Mouse (Mus musculus): ENCODE data around the gene Gstt2. TPM values are rescaled to one million over a fixed set of nuclear protein-coding genes. Genes with fewer than 3 reads are reported as not detected.

Gene Gstt2
- polyA plus RNA-seq, 1 experiment from 2014 or later: 51.9 TPM

- Histone ChIP-seq H3K27me3 (ENCODE audit: control insufficient read depth, insufficient read depth, low read depth, low read length) (no peaks in the 10 kb centered on the region), H3K9me3 (ENCODE audit: control insufficient read depth, low read length) (no peaks in the 10 kb centered on the region), H3K4me2 (ENCODE audit: low read depth, low read length) (no peak overlapping the region), H3K36me3 (ENCODE audit: control insufficient read depth, insufficient read depth, low read length) (peaks cover 6% of the 10 kb centered on the region), H3K4me3 (ENCODE audit: low read length) (no peak overlapping the region), H3K4me1 (replicated peaks; ENCODE audit: control insufficient read depth, insufficient read depth, low read length) (peaks cover 21% of the 10 kb centered on the region), H3K27ac (ENCODE audit: low read length) (no peak overlapping the region), H3K9ac (ENCODE audit: low read length) (no peak overlapping the region)
- ATAC-seq (ENCODE audit: low read depth): no peak
- WGBS: 75% methylated on average over 3 of the region's 3 CpGs
Observed at GRCm38 (mm10) chr10:75856976-75857375, 19.8 kb upstream of the Gstt2 start.

GRCm38 (mm10) chr10:75856155-75856907 lies 19.1 kb upstream of the Gstt2 start:
- 69% methylated on average over 11 of the region's 11 CpGs for WGBS
- Histone ChIP-seq H3K27me3 (ENCODE audit: control insufficient read depth, insufficient read depth, low read depth, low read length) (no peaks in the 10 kb centered on the region), H3K4me3 (ENCODE audit: low read length) (no peak overlapping the region), H3K9ac (ENCODE audit: low read length) (no peak overlapping the region), H3K36me3 (ENCODE audit: control insufficient read depth, insufficient read depth, low read length) (peaks cover 6% of the 10 kb centered on the region), H3K9me3 (ENCODE audit: control insufficient read depth, low read length) (no peaks in the 10 kb centered on the region), H3K27ac (ENCODE audit: low read length) (no peak overlapping the region), H3K4me1 (replicated peaks; ENCODE audit: control insufficient read depth, insufficient read depth, low read length) (peaks cover 21% of the 10 kb centered on the region), H3K4me2 (ENCODE audit: low read depth, low read length) (no peak overlapping the region)
- no peak for ATAC-seq (ENCODE audit: low read depth)

- Histone ChIP-seq H3K4me3 (ENCODE audit: low read length) (no peak overlapping the region), H3K9ac (ENCODE audit: low read length) (no peak overlapping the region), H3K9me3 (ENCODE audit: control insufficient read depth, low read length) (no peaks in the 10 kb centered on the region), H3K27ac (ENCODE audit: low read length) (no peak overlapping the region), H3K4me1 (replicated peaks; ENCODE audit: control insufficient read depth, insufficient read depth, low read length) (peaks cover 15% of the 10 kb centered on the region), H3K4me2 (ENCODE audit: low read depth, low read length) (no peak overlapping the region), H3K36me3 (ENCODE audit: control insufficient read depth, insufficient read depth, low read length) (peaks cover 6% of the 10 kb centered on the region), H3K27me3 (ENCODE audit: control insufficient read depth, insufficient read depth, low read depth, low read length) (no peaks in the 10 kb centered on the region)
- WGBS: 83% methylated on average over 15 of the region's 15 CpGs
- no peak for ATAC-seq (ENCODE audit: low read depth)
Observed at GRCm38 (mm10) chr10:75855416-75855981, 18.3 kb upstream of the Gstt2 start.

DNA sequence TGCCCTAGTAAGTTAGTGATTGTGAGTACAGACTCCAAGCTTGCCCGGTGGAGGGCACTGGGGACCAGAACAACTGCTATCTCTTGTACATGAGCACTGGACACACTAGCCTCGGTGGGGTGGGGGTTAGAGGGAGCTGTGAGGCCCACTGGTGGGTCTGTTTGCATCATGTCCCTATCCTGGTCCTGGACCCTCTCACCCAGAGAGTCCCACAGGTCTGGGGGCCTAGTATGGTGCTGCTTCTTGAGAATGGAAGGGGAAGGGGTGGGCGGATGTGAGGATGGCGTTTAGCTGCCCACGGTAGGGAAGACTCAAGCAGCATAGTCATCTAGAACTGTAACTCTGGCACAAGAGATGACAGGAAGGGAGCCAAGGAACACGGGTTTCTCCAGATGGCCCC lies 17.6 kb upstream of the Gstt2 start:
- no peak overlapping the region for H3K4me2 ChIP-seq (ENCODE audit: low read depth, low read length)
- no peak overlapping the region for H3K4me3 ChIP-seq (ENCODE audit: low read length)
- ATAC-seq (ENCODE audit: low read depth): no peak
- peaks cover 6% of the 10 kb centered on the region for H3K36me3 ChIP-seq (ENCODE audit: control insufficient read depth, insufficient read depth, low read length)
- no peak overlapping the region for H3K9ac ChIP-seq (ENCODE audit: low read length)
- no peaks in the 10 kb centered on the region for H3K27me3 ChIP-seq (ENCODE audit: control insufficient read depth, insufficient read depth, low read depth, low read length)
- peaks cover 13% of the 10 kb centered on the region for H3K4me1 ChIP-seq (replicated peaks; ENCODE audit: control insufficient read depth, insufficient read depth, low read length)
- H3K9me3 ChIP-seq (ENCODE audit: control insufficient read depth, low read length): no peaks in the 10 kb centered on the region
- 75% methylated on average over 6 of the region's 6 CpGs for WGBS
- H3K27ac ChIP-seq (ENCODE audit: low read length): no peak overlapping the region

GRCm38 (mm10) chr10:75854096-75854495 lies 16.9 kb upstream of the Gstt2 start:
- H3K4me3 ChIP-seq (ENCODE audit: low read length): no peak overlapping the region
- no peak overlapping the region for H3K4me2 ChIP-seq (ENCODE audit: low read depth, low read length)
- no peak overlapping the region for H3K27ac ChIP-seq (ENCODE audit: low read length)
- H3K9ac ChIP-seq (ENCODE audit: low read length): no peak overlapping the region
- H3K27me3 ChIP-seq (ENCODE audit: control insufficient read depth, insufficient read depth, low read depth, low read length): no peaks in the 10 kb centered on the region
- H3K36me3 ChIP-seq (ENCODE audit: control insufficient read depth, insufficient read depth, low read length): peaks cover 6% of the 10 kb centered on the region
- WGBS: 40% methylated on average over 5 of the region's 5 CpGs
- no peaks in the 10 kb centered on the region for H3K9me3 ChIP-seq (ENCODE audit: control insufficient read depth, low read length)
- ATAC-seq (ENCODE audit: low read depth): 0 out of 2 replicates have a peak, but pooled peaks have one; percentile 19
- peaks cover 13% of the 10 kb centered on the region for H3K4me1 ChIP-seq (replicated peaks; ENCODE audit: control insufficient read depth, insufficient read depth, low read length)

DNA sequence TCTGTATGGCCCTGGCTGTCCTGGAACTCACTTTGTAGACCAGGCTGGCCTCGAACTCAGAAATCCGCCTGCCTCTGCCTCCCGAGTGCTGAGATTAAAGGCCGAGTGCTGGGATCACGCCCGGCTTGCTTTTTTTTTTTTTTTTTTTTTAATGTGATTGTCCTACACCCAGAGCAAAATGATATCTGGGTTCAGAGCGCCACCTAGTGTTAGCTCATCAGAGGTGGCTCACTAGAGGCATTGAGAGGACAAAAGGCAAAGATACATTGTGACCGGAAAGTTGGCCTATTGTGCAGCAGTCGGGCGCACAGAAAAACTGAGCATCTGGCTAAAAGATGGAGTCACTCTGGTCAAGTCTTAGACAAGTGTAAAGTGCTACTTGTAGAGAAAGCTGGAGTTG lies 16.2 kb upstream of the Gstt2 start:
- no peaks in the 10 kb centered on the region for H3K27me3 ChIP-seq (ENCODE audit: control insufficient read depth, insufficient read depth, low read depth, low read length)
- peaks cover 6% of the 10 kb centered on the region for H3K36me3 ChIP-seq (ENCODE audit: control insufficient read depth, insufficient read depth, low read length)
- H3K4me3 ChIP-seq (ENCODE audit: low read length): no peak overlapping the region
- WGBS: 28% methylated on average over 10 of the region's 10 CpGs
- no peaks in the 10 kb centered on the region for H3K9me3 ChIP-seq (ENCODE audit: control insufficient read depth, low read length)
- no peak overlapping the region for H3K9ac ChIP-seq (ENCODE audit: low read length)
- H3K4me1 ChIP-seq (replicated peaks; ENCODE audit: control insufficient read depth, insufficient read depth, low read length): peaks cover 6% of the 10 kb centered on the region
- H3K4me2 ChIP-seq (ENCODE audit: low read depth, low read length): no peak overlapping the region
- H3K27ac ChIP-seq (ENCODE audit: low read length): no peak overlapping the region
- peak; percentile 54 for ATAC-seq (ENCODE audit: low read depth)

DNA sequence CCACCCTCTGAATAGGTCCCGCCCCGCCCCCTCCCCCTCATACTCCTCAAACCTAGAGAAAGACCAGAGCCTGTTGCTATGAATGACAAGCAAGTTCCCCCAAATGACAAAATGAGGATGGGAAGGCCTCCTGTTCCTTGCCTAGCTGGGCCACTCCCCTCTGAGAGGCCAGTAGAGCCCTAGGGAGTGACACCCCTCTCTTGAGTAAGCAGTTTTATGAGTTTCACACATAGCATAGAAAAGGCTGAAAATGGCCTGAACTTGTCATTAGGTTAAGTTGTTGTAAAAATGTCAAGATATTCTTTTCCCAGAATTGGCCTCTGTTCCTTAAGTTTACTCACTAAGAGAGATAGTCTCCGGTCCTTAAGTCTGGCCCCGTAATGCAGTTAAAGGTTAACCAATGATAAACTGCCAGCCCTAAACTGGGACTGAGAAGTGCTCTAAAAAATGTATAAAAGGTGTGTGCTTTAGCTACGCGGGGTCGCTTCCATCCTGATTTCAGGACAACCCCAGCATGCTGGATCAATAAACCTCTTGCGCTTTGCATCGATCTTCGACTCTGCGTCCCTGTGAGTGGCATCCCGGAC lies 15.4 kb upstream of the Gstt2 start:
- Histone ChIP-seq H3K4me1 (replicated peaks; ENCODE audit: control insufficient read depth, insufficient read depth, low read length) (peaks cover 2% of the 10 kb centered on the region; the same call in 1 of the 2 replicates), H3K9ac (ENCODE audit: low read length) (no peak overlapping the region), H3K36me3 (ENCODE audit: control insufficient read depth, insufficient read depth, low read length) (peaks cover 5% of the 10 kb centered on the region), H3K27me3 (ENCODE audit: control insufficient read depth, insufficient read depth, low read depth, low read length) (no peaks in the 10 kb centered on the region), H3K27ac (ENCODE audit: low read length) (no peak overlapping the region), H3K9me3 (ENCODE audit: control insufficient read depth, low read length) (no peaks in the 10 kb centered on the region), H3K4me2 (ENCODE audit: low read depth, low read length) (no peak overlapping the region), H3K4me3 (ENCODE audit: low read length) (no peak overlapping the region)
- 81% methylated on average over 12 of the region's 12 CpGs for WGBS
- no peak for ATAC-seq (ENCODE audit: low read depth)

DNA sequence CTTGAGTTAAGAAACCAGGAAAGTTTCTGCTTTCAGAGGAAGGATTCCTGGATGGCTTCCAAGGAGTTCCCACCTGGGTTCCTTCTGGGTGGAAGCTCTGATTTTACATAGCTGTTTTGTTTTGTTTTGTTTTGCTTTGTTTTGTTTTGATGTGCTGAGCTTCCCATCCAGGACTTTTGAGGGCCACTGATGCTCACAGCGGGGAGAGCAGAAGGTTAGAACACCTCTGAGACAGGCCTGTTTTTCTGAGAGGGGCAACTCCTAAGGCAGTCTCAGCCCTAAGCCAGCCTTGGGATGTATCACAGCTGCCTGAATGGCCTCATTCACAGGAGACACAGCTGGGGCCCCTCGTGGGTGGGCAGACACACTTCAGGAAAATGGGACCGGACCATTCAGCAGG lies 14.5 kb upstream of the Gstt2 start:
- no peaks in the 10 kb centered on the region; the same call in 1 of the 2 replicates for H3K4me1 ChIP-seq (replicated peaks; ENCODE audit: control insufficient read depth, insufficient read depth, low read length)
- no peak overlapping the region for H3K9ac ChIP-seq (ENCODE audit: low read length)
- no peak for ATAC-seq (ENCODE audit: low read depth)
- 47% methylated on average over 3 of the region's 3 CpGs for WGBS
- no peaks in the 10 kb centered on the region for H3K9me3 ChIP-seq (ENCODE audit: control insufficient read depth, low read length)
- no peak overlapping the region for H3K4me3 ChIP-seq (ENCODE audit: low read length)
- H3K27me3 ChIP-seq (ENCODE audit: control insufficient read depth, insufficient read depth, low read depth, low read length): no peaks in the 10 kb centered on the region
- no peaks in the 10 kb centered on the region for H3K36me3 ChIP-seq (ENCODE audit: control insufficient read depth, insufficient read depth, low read length)
- H3K27ac ChIP-seq (ENCODE audit: low read length): no peak overlapping the region
- no peak overlapping the region for H3K4me2 ChIP-seq (ENCODE audit: low read depth, low read length)

- no peak overlapping the region for H3K4me2 ChIP-seq (ENCODE audit: low read depth, low read length)
- ATAC-seq (ENCODE audit: low read depth): no peak
- H3K4me1 ChIP-seq (replicated peaks; ENCODE audit: control insufficient read depth, insufficient read depth, low read length): no peaks in the 10 kb centered on the region; the same call in 1 of the 2 replicates
- H3K4me3 ChIP-seq (ENCODE audit: low read length): no peak overlapping the region
- H3K27me3 ChIP-seq (ENCODE audit: control insufficient read depth, insufficient read depth, low read depth, low read length): no peaks in the 10 kb centered on the region
- no peaks in the 10 kb centered on the region for H3K9me3 ChIP-seq (ENCODE audit: control insufficient read depth, low read length)
- no peak overlapping the region for H3K27ac ChIP-seq (ENCODE audit: low read length)
- H3K36me3 ChIP-seq (ENCODE audit: control insufficient read depth, insufficient read depth, low read length): no peaks in the 10 kb centered on the region
- H3K9ac ChIP-seq (ENCODE audit: low read length): no peak overlapping the region
- 11% methylated on average over 6 of the region's 6 CpGs for WGBS
Observed at GRCm38 (mm10) chr10:75851076-75851475, 13.9 kb upstream of the Gstt2 start.
